Mouse (Mus musculus): Measurements from ENCODE around the gene Olfr1357. TPM values are rescaled to one million over a fixed set of nuclear protein-coding genes. Genes with fewer than 3 reads are reported as not detected.
A peak's percentile ranks its signal among the peaks of the same experiment; 100 is the strongest.
"Not testable (repeated sequence)": the region's sequence is repeated elsewhere in the genome, so short reads cannot be mapped to it uniquely, and the experiment has no call there.

Olfr1357 gene
- total RNA-seq (2014; fragmentation: Nextera tagmentation) (not detected in 2 replicates), total RNA-seq (2017) (not detected in 2 replicates)

DNA sequence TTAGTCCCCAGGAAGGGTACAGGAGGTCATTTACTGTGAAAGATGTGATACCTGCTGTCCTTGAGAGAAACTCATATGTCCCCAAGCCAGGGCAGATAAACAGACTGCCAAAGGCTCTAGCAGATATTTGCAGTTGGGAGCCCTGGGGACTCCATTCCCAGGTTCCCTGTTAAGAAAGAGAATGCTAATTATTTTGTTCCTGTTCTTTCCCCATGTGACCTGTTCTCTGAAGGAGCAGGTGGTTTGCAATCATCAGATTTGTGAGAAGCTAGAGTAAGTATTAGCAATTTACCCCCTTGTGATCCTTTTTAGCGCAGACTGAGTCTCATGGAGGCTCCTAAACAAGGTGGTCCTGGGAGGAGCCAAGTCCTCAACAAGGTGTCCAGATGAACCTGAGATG is at the start of gene Olfr1357:
Olfr1357 (minus strand) TSS at position 101 of the 400 bp plus-strand sequence.
- ATAC-seq (replicated peaks; ENCODE audit: low FRiP score, low TSS enrichment, poor library complexity, severe bottlenecking), result no peak

- not testable (repeated sequence) for ATAC-seq (replicated peaks; ENCODE audit: low FRiP score, low TSS enrichment, poor library complexity, severe bottlenecking)
These were observed 48.8 kb upstream of the Olfr1357 start for GRCm38 (mm10) chr10:78666696-78667095.

- ATAC-seq (replicated peaks; ENCODE audit: low FRiP score, low TSS enrichment, poor library complexity, severe bottlenecking), result no peak
These were observed 46.7 kb upstream of the Olfr1357 start for GRCm38 (mm10) chr10:78664546-78664945.

- no peak for ATAC-seq (replicated peaks; ENCODE audit: low FRiP score, low TSS enrichment, poor library complexity, severe bottlenecking)
These were observed 43.3 kb upstream of the Olfr1357 start for GRCm38 (mm10) chr10:78661198-78661597.

DNA sequence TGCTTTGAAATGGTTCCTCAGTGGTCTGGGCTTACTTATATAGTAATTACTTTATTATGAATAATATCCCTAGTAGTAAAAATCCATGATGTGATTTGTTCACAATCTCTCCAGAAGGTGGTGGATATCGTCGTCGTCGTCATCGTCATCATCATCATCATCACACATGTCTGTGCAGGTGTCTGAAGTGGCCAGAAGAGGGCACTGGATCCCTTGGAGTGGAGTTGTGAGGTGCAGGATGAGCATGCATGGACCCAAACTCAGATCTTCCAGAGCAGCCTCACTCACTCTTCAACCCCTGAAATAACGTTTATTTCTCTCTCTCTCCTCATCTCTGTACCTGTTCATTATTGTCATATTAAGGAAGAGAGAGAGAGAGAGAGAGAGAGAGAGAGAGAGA is 14.4 kb upstream of the Olfr1357 start:
- peak; percentile 84 for ATAC-seq (replicated peaks; ENCODE audit: low FRiP score, low TSS enrichment, poor library complexity, severe bottlenecking)

DNA sequence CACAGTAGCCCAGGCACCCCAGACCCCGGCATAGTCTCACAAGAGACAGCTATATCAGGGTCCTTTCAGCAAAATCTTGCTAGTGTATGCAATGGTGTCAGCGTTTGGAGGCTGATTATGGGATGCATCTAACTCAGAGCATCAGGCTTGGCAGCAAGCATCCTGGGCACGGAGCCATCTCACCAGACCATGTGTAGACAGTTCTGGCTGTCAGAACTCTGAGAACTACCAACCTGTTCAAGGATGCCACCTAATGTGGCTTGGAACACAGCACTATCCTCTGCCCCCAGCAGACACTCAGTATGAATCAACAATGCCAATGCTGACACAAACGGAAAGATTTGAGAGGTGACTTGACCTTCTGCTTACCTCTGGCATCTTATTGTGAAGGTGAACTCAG is 12.3 kb upstream of the Olfr1357 start:
- ATAC-seq (replicated peaks; ENCODE audit: low FRiP score, low TSS enrichment, poor library complexity, severe bottlenecking), result no peak

DNA sequence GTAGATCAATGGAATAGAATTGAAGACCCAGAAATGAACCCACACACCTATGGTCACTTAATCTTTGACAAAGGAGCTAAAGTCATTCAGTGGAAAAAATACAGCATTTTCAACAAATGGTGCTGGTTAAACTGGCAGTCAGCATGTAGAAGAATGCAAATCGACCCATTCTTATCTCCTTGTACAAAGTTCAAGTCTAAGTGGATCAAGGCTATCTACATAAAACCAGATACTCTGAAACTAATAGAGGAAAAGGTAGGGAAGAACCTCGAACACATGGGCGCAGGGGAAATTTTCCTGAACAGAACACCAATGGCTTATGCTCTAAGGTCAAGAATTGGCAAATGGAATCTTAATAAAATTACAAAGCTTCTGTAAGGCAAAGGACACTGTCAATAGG is 5.3 kb upstream of the Olfr1357 start:
- ATAC-seq (replicated peaks; ENCODE audit: low FRiP score, low TSS enrichment, poor library complexity, severe bottlenecking), result not testable (repeated sequence)

DNA sequence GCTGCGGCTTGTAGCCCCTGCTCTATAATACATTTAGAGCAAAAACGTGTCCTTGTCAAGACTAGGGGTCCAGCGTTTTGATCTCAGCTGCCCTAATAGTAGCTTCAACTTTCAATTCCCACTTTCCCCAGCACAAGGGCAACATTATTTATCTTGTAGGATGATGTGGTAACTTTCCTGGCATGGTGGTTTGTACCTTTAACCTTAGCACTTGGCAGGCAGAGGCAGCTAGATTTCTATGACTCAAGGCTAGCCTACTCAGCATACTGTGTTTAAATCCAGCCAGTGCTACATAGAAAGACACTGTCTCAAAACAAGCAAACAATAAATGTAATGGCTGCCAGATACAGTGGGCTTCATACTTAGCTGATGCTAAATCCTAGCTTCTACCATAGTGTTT is 10.3 kb downstream of the Olfr1357 start:
- ATAC-seq (replicated peaks; ENCODE audit: low FRiP score, low TSS enrichment, poor library complexity, severe bottlenecking), result no peak

DNA sequence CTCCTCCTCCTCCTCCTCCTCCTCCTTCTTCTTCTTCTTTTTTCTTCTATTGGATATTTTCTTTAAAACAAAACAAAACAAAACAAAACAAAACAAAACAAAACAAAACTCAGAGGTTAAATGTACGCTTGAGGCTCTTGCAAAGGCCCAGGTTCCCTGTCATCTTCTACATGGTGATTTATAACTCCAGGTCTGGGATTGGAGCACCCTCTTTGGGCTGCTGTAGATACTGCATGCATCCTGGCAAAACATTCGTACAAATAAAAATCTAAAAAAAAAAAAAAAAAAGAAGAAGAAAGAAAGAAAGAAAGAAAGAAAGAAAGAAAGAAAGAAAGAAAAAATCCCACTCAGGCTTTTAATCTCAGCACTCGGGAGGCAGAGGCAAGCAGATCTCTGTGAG is 12.8 kb downstream of the Olfr1357 start:
- peak; percentile 74; the same call in 1 of the 2 replicates for ATAC-seq (replicated peaks; ENCODE audit: low FRiP score, low TSS enrichment, poor library complexity, severe bottlenecking)

DNA sequence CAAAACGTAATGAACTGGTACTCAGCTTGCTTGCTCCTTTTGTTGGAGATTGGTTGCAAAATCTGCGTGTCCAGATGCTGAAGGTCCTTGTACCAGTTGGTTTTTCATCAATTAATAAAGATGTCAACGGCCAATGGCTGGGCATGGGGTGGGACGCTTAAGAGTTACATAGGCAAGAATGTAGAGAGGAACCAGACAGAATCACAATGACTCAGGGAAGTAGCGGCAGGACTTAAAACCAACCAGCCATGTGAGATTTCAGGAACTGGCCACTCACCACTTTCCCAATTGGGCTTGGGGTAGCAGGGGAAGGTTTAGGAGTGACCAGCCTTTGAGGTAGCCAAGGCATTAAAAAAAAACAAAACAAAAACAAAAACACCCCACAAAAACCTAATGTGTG is 18.0 kb downstream of the Olfr1357 start:
- no peak for ATAC-seq (replicated peaks; ENCODE audit: low FRiP score, low TSS enrichment, poor library complexity, severe bottlenecking)

DNA sequence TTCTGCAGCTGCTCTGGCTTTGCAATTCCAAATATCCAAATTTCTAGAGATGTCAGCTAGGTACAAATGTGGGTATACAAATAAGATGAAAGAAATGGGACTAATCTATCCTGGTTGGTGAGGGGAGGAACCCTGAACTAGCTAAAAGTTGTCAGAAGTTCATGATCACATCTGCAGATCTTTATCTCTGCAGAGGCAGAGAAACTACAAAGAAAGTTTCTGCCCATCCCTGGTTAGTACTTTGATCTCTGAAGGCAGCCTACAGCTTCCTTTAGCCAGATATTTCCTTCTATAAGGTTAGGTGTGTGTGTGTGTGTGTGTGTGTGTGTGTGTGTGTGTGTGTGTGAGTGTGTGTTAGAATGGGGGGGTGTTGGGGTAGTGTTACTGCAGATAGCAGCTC is 23.3 kb downstream of the Olfr1357 start:
- no peak for ATAC-seq (replicated peaks; ENCODE audit: low FRiP score, low TSS enrichment, poor library complexity, severe bottlenecking)

GRCm38 (mm10) chr10:78594157-78594556 is 23.7 kb downstream of the Olfr1357 start:
- ATAC-seq (replicated peaks; ENCODE audit: low FRiP score, low TSS enrichment, poor library complexity, severe bottlenecking), result no peak

DNA sequence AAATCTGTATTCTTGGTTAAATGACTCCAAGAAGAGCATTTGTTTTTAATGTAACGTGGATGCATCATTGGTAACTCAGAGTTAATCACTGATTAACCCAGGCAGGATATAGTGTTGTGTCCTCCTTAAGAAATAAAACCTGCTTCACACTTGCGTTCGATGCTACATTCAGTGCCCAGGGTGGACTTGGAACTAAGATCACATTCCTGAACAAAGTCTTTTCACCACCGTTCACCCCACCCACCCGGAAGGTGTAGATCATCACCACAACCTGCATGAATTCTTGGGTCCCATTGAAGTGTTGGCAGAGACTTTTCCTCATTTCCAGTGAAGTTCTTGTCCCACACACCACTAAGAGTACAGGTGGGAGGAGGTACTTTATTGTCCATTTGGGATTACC is 24.1 kb downstream of the Olfr1357 start:
- no peak for ATAC-seq (replicated peaks; ENCODE audit: low FRiP score, low TSS enrichment, poor library complexity, severe bottlenecking)

DNA sequence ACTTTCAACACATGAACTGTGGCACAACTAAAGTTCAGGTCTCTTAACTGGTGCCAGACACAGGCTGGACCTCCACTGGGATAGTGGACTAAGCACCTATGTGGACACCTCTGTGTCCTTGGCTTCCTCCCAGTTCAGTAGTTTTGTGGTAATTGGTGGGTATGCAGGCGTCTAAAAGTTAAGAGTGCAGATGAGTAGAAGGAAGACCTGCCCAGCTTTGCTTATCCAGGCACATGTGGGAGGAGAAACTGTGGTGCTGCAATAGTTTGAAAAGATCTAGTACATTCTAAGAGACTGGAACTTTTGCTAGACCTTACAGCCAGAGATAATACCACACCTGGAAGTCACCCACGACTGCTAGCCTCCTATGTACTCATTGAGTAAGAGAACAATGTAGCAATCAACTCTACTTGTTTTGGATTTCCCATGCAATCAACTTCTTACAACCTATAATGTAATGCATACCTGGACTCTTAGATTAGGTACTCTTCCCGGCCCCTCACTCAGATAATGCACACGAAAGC is 25.0 kb downstream of the Olfr1357 start:
- ATAC-seq (replicated peaks; ENCODE audit: low FRiP score, low TSS enrichment, poor library complexity, severe bottlenecking), result no peak

DNA sequence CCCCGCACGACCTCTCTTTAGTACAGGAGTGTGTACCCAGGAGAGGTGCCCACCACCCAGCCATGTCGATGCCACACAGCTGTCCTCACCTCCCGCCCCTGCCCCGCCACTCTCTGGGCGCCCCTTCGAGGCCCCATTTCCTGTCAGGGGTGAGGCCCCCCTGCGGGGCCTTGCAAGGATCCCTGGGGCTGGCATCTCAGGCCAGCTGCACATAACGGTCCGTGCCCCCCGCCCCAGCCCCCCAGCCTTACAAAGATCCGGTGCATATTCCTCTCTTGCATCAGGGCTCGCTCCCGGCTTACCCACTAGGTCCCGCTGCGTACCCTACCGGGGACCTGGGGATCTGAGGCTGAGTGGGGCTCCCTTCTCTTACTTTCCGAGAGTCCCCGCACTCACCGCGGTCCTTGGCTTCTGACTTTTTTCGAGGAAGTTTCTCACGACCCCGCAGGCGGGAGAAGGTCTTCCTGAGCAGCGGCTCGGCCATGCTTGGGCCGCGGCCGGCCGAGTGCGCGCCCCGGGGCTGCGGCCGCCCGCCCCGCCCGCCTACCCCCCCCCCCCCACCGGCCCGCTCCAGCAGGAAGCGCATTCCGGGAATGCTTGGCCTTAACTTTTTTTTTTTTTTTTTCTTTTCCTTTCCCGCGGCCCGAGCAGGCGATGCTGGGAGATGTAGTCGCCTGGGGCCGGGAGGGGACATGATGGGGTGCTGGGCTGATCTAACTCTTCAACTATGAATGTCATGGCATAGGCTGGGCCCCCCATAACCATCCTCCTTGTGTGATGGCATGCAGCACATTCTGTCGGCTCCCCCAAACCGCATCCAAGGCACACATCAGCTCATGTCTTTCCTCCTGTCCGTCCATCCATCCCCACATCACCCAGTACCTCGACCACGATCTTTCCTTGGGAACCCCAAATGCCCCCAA is 26.2 kb downstream of the Olfr1357 start, which contains the start of gene Syde1:
Syde1 (minus strand) TSS at position 559 of the 923 bp plus-strand sequence.
- no peak; the same call in 1 of the 2 replicates for ATAC-seq (replicated peaks; ENCODE audit: low FRiP score, low TSS enrichment, poor library complexity, severe bottlenecking)

GRCm38 (mm10) chr10:78590744-78591143 is 27.1 kb downstream of the Olfr1357 start:
- 0 out of 2 replicates have a peak, but pooled peaks have one; percentile 35 for ATAC-seq (replicated peaks; ENCODE audit: low FRiP score, low TSS enrichment, poor library complexity, severe bottlenecking)

DNA sequence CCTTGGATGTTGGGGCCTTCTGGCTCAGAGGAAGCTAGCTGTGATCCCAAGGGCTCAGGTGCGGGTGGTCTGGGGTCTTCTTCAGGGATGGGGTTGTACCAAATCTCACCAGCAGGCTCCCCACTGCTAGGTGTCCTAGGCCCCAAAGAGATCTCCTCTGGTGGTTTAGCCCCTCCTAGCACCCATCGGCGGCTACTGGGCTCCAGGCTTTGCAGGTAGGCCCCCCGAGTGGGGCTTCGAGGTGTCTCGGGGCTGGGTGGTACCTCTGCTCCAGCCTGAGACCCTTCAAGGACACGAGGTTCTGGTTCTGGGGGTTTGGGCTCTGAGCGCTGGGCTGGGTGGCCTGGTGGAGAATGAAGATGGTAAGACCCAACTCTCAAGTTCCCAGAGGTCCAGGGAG is 28.0 kb downstream of the Olfr1357 start:
- no peak for ATAC-seq (replicated peaks; ENCODE audit: low FRiP score, low TSS enrichment, poor library complexity, severe bottlenecking)

DNA sequence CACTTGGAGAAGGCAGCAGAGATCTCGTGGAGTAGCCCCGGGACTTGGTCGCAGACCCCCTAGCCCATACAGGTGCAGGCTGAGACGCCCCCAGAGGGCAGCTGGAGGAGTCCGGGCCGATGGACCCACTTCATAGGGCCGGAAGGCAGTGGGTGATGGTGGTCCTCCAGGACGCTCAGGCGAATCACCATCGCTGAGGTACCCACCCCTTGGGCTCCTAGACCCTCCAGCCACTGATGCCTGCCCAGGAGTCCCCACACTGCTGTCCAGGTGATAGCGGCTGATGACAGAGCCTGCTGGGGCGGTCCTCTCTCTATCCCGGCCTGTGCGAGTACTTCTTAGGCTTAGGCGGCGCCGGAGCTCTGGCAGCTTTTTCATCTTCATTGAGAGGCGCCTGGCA is 28.6 kb downstream of the Olfr1357 start:
- no peak for ATAC-seq (replicated peaks; ENCODE audit: low FRiP score, low TSS enrichment, poor library complexity, severe bottlenecking)

GRCm38 (mm10) chr10:78586026-78586425 is 31.8 kb downstream of the Olfr1357 start:
- ATAC-seq (replicated peaks; ENCODE audit: low FRiP score, low TSS enrichment, poor library complexity, severe bottlenecking), result no peak

- ATAC-seq (replicated peaks; ENCODE audit: low FRiP score, low TSS enrichment, poor library complexity, severe bottlenecking), result no peak
These were observed 32.3 kb downstream of the Olfr1357 start for GRCm38 (mm10) chr10:78585606-78586005.

- no peak for ATAC-seq (replicated peaks; ENCODE audit: low FRiP score, low TSS enrichment, poor library complexity, severe bottlenecking)
These were observed 32.9 kb downstream of the Olfr1357 start for GRCm38 (mm10) chr10:78584996-78585395.

All from megakaryocyte-erythroid progenitor cell, adult 5-6 weeks (primary cell).